Mouse (Mus musculus): Measurements from ENCODE around the gene Smdt1.
"Not testable (repeated sequence)": the region's sequence is repeated elsewhere in the genome, so short reads cannot be mapped to it uniquely, and the experiment has no call there.

The Smdt1 gene

GRCm38 (mm10) chr15:82343368-82344287, 4.9 kb downstream of the Smdt1 start:
- no peak for DNase-seq

- no peak for DNase-seq
These were observed 6.2 kb downstream of the Smdt1 start for GRCm38 (mm10) chr15:82344971-82345370.

GRCm38 (mm10) chr15:82345820-82346470, 7.2 kb downstream of the Smdt1 start:
- DNase-seq: peak; percentile 98

- DNase-seq: no peak
These were observed 8.0 kb downstream of the Smdt1 start for GRCm38 (mm10) chr15:82346580-82347302.

GRCm38 (mm10) chr15:82347303-82347676, 8.5 kb downstream of the Smdt1 start:
- no peak for DNase-seq

- no peak for DNase-seq
These were observed 9.1 kb downstream of the Smdt1 start for GRCm38 (mm10) chr15:82347852-82348251.

GRCm38 (mm10) chr15:82348258-82348998, 9.7 kb downstream of the Smdt1 start:
- DNase-seq: no peak

GRCm38 (mm10) chr15:82348999-82349341, 10.2 kb downstream of the Smdt1 start:
- DNase-seq: no peak

- DNase-seq: no peak
These were observed 11.6 kb downstream of the Smdt1 start for GRCm38 (mm10) chr15:82350349-82350748.

GRCm38 (mm10) chr15:82351480-82351879, 12.7 kb downstream of the Smdt1 start:
- DNase-seq: no peak

- DNase-seq: no peak
These were observed 14.5 kb downstream of the Smdt1 start for GRCm38 (mm10) chr15:82353078-82353744.

GRCm38 (mm10) chr15:82353745-82354113, 15.0 kb downstream of the Smdt1 start:
- DNase-seq: no peak

GRCm38 (mm10) chr15:82354126-82354945, 15.6 kb downstream of the Smdt1 start, which contains the start of gene Ndufa6:
Gene Ndufa6, minus strand, starts transcription at chr15:82354322.
- peak; percentile 98 for DNase-seq

- DNase-seq: no peak
These were observed 19.9 kb downstream of the Smdt1 start for GRCm38 (mm10) chr15:82358431-82359260.

- peak; percentile 1 for DNase-seq
These were observed 22.8 kb downstream of the Smdt1 start for GRCm38 (mm10) chr15:82361459-82362018.

GRCm38 (mm10) chr15:82362234-82362633, 23.5 kb downstream of the Smdt1 start:
- DNase-seq: no peak

GRCm38 (mm10) chr15:82363801-82364200, 25.0 kb downstream of the Smdt1 start:
- DNase-seq: not testable (repeated sequence)

- not testable (repeated sequence) for DNase-seq
These were observed 25.8 kb downstream of the Smdt1 start for GRCm38 (mm10) chr15:82364561-82364960.

GRCm38 (mm10) chr15:82368146-82368545, 29.4 kb downstream of the Smdt1 start:
- DNase-seq: no peak

GRCm38 (mm10) chr15:82368851-82369250, 30.1 kb downstream of the Smdt1 start:
- no peak for DNase-seq
